Mouse (Mus musculus) embryonic fibroblast, embryonic 13.5 days (primary cell): Measurements from ENCODE around the gene Aspn. TPM values are rescaled to one million over a fixed set of nuclear protein-coding genes. Genes with fewer than 3 reads are reported as not detected.

Experiments used
- H3K27ac ChIP-seq: 2 replicates; pipeline ENCODE4 v1.5.1; 2012; ENCODE audit warnings: low read length, control low read depth, inconsistent platforms; ENCODE audit not compliant: insufficient read depth
- H3K4me1 ChIP-seq: 2 replicates; pipeline ENCODE4 v1.6.1; 2011; ENCODE audit warnings: low read length; ENCODE audit not compliant: control insufficient read depth, insufficient read depth
- H3K4me3 ChIP-seq: 2 replicates; pipeline ENCODE4 v1.5.1; 2011; ENCODE audit warnings: mild to moderate bottlenecking, control low read depth, low read length; ENCODE audit not compliant: insufficient read depth
- CTCF ChIP-seq: IDR thresholded peaks from 2 replicates; pipeline ENCODE4 v1.5.1; 2011; ENCODE audit warnings: mild to moderate bottlenecking, control low read depth, low read length, moderate library complexity, borderline replicate concordance; ENCODE audit not compliant: insufficient read depth
- POLR2A ChIP-seq: IDR thresholded peaks from 2 replicates; pipeline ENCODE4 v1.6.1; 2011; ENCODE audit warnings: low read depth, mild to moderate bottlenecking, control low read depth, low read length, moderate library complexity
- polyA plus RNA-seq: library from polyadenylated mRNA; stranded (reverse); fragments of >200 nt; gene quantifications from 2 replicates; pipeline ENCODE4 v1.2.4, GENCODE M21; 2011; ENCODE audit warnings: low read depth; ENCODE audit not compliant: missing spikeins, insufficient read length

Aspn gene
- polyA plus RNA-seq, 1 experiment, result 402 TPM

- H3K27ac ChIP-seq, result peak overlapping the region; percentile 84
These were observed 2.3 kb downstream of the Aspn start for GRCm38 (mm10) chr13:49546517-49546916.

DNA sequence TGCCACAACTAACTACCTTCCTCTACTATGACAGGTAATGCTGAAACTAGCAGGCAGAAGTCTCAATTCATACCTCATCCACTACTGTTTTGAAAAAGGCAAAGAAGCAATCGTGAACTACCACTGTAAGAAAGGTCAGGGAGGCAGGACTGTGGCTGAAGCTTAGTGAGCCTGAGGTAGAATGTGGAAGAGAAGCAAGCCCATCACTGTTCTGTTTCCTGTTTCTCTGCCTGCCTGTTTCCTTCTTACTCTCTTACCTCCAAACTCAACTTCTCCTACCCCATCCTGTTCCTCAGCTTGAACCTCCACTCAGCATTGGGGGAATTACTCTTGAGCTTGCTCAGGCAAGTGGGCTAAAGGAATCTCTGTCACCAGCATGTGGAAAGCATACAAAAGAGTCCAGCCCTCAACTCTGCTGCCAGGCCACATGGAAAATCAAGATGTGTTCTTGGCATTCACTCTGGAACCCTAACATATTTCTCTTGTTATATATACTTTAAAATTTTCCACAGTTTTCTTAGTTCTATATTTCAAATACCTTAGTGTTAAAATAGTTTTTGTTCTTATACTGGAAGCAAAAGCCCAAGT is 3.4 kb downstream of the Aspn start:
- Histone ChIP-seq H3K27ac (peak overlapping the region; percentile 84), H3K4me3 (no peak overlapping the region), H3K4me1 (peaks cover 14% of the 10 kb centered on the region)
- TF ChIP-seq CTCF (no peak), POLR2A (peak; percentile 27; the same call in 1 of the 2 replicates)

More at GRCm38 (mm10) chr13:49546517-49546916, 2.3 kb downstream of the Aspn start:
- Histone ChIP-seq H3K4me3 (no peak overlapping the region), H3K4me1 (peaks cover 14% of the 10 kb centered on the region)
- no peak for TF ChIP-seq POLR2A
- no peak for TF ChIP-seq CTCF

- peaks cover 7% of the 10 kb centered on the region for H3K4me1 ChIP-seq
- no peak overlapping the region for H3K4me3 ChIP-seq
- no peak for TF ChIP-seq CTCF
- H3K27ac ChIP-seq, result peak overlapping the region; percentile 84
These were observed 5.4 kb downstream of the Aspn start for GRCm38 (mm10) chr13:49549616-49550015.

DNA sequence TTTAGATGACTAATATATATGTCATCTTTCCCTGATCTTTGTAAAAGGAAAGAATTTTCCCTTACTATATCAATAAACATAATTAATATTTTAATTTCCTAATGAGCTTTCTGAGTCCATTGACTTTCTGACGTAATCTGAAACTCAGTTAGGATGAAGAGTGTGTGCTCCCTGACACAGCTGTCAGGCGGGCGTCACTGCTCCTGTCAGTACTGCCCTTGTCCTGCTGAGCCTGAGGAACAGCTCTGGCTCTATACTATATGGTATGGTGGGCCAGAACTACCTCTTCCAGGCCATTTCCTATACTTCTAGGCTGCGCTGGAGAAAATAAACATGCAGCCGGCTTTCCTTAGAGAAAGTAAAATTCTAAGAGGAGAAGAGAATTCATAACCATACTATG is 10.3 kb downstream of the Aspn start:
- Histone ChIP-seq H3K27ac (no peak overlapping the region), H3K4me1 (peaks cover under 1% of the 10 kb centered on the region), H3K4me3 (no peak overlapping the region)
- TF ChIP-seq CTCF, result no peak
- no peak for TF ChIP-seq POLR2A

- no peaks in the 10 kb centered on the region; the same call in 1 of the 2 replicates for H3K4me1 ChIP-seq
- no peak for TF ChIP-seq POLR2A
- no peak for TF ChIP-seq CTCF
- H3K27ac ChIP-seq, result no peak overlapping the region
- no peak overlapping the region for H3K4me3 ChIP-seq
These were observed 12.0 kb downstream of the Aspn start for GRCm38 (mm10) chr13:49556203-49556602.

DNA sequence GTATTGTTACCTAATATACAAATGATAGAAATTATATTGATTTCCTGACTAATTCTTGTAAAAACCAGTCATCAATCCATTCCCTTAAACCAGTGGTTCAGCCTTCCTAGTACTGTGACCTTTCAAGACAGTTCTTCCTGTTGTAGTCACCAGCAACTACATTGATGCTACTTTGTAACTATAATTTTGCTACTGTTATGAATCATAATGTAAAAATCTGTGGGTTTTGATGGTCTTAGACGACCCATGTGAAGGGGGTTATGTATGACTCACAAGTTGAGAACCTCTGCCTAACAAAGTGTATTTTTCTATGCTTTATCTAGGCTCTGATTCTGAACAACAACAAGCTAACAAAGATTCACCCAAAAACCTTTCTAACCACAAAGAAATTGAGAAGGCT is 12.7 kb downstream of the Aspn start:
- no peak for TF ChIP-seq POLR2A
- no peak for TF ChIP-seq CTCF
- H3K4me1 ChIP-seq, result no peaks in the 10 kb centered on the region
- H3K27ac ChIP-seq, result peak overlapping the region; percentile 10; the same call in 1 of the 2 replicates
- H3K4me3 ChIP-seq, result no peak overlapping the region

GRCm38 (mm10) chr13:49559185-49559584 is 14.9 kb downstream of the Aspn start:
- TF ChIP-seq POLR2A (no peak), CTCF (peak; percentile 60; the same call in 1 of the 2 replicates)
- Histone ChIP-seq H3K4me1 (no peaks in the 10 kb centered on the region), H3K27ac (no peak overlapping the region), H3K4me3 (no peak overlapping the region)

DNA sequence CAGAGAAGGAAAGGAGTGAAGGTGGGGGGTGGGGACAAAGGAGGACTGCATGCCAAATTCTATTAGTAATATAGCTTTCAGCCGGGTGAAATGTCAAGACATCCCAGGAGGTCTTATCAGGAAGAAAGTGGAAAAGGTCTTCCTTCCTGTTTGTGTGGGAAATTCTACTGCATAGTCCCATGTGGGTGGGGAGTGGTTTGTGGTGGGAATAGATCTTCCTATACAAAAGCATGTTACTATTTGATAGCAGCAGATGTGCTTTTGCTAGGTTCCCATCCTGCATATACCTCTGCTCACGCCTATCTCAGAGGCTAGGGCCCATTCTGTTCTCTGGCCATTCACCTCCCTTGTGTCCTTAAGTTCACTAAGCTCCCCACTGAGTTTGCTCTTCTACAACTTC is 16.6 kb downstream of the Aspn start:
- no peaks in the 10 kb centered on the region for H3K4me1 ChIP-seq
- TF ChIP-seq CTCF (no peak), POLR2A (no peak)
- H3K27ac ChIP-seq, result no peak overlapping the region
- no peak overlapping the region for H3K4me3 ChIP-seq

DNA sequence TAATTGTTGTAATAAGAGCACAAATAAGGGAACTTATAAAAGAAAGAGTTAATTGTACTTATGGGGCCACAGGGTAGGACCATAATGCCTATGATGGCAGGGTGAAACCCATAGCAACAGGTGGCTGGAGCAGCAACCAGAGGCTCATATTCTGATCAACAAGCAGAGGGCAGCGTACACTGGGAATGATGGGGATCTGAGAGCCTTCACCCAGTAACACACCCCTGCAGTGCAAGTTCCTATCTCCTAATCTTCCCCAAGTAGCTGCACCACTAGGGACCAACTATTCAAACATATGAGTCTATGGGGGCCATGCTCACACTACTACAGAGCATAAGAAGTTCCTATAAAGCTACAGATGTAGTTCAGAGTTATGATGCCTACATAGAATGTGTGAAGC is 20.1 kb downstream of the Aspn start:
- H3K4me3 ChIP-seq, result no peak overlapping the region
- no peak overlapping the region for H3K27ac ChIP-seq
- TF ChIP-seq CTCF (no peak), POLR2A (no peak)
- no peaks in the 10 kb centered on the region for H3K4me1 ChIP-seq

DNA sequence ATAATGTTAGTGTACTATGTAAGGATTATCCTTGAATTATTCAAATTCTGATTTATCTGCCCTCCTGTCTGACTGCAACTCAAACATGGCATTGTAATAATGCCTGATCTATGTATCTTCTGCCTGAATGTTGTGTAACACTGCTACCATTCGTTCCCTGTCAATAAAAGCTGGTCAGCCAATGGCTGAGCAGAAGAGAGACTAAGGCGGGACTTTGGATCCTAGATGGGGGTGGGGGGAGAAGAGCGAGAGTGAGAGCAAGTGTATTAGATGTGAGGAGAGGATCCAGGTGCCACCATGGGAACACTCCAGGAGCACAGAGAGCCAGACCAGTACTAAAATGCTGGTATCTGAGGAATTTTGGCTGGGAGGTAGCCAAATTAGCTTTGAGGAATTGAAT is 26.1 kb downstream of the Aspn start:
- Histone ChIP-seq H3K4me3 (no peak overlapping the region), H3K27ac (no peak overlapping the region), H3K4me1 (no peaks in the 10 kb centered on the region)
- TF ChIP-seq POLR2A, result no peak
- no peak for TF ChIP-seq CTCF
